Mouse (Mus musculus) cerebellum, adult 2 months (tissue): ENCODE results near the gene Otogl.

Source experiments
- CTCF ChIP-seq: fragments of 200-500 bp; IDR thresholded peaks from 2 replicates; pipeline ENCODE4 v1.5.1; 2011; ENCODE audit warnings: low read depth, mild to moderate bottlenecking, control low read depth, low read length, moderate library complexity, borderline replicate concordance; ENCODE audit not compliant: insufficient read depth
- POLR2A ChIP-seq: fragments of 200-500 bp; IDR thresholded peaks from 2 replicates; pipeline ENCODE4 v1.6.1; 2011; ENCODE audit warnings: low read length, control low read depth, borderline replicate concordance; ENCODE audit not compliant: insufficient read depth

GRCm38 (mm10) chr10:107951596-107951995, 39.7 kb upstream of the Otogl start:
- TF ChIP-seq CTCF (no peak), POLR2A (no peak)
